Mouse (Mus musculus): ENCODE results near the gene Elobl. TPM values are rescaled to one million over a fixed set of nuclear protein-coding genes. Genes with fewer than 3 reads are reported as not detected.
A peak's percentile ranks its signal among the peaks of the same experiment; 100 is the strongest.
"Not testable (repeated sequence)": the region's sequence is repeated elsewhere in the genome, so short reads cannot be mapped to it uniquely, and the experiment has no call there.

Elobl gene
- total RNA-seq (2021), result not detected

- no peak for DNase-seq (ENCODE audit: extremely low spot score in 1 of 2, low spot score in 2 of 2)
- intact Hi-C loops (cut with DNase I), result no loop called here
Observed at GRCm38 (mm10) chr11:88966881-88967361, at the start of gene Elobl. TSS of gene Elobl (minus strand) at chr11:88966931.

DNA sequence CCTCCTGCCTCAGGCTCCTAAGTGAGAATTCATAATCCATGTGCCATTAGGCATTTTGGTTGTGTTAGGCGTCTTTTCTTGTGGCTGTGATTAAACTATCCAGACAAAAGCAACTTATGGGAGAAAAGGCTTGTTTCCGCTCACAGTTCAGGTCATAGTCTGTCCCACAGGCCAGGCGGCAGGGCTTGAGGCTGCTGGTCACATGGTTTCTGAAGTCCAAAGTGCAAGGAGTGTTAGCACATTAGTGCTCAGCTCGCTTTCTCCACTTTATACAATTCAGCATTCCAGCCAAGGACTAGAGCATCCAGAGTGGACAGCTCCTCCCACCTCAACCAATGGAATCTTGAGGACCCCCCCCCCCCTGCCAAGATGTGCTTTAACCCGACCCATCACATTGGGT, 45.5 kb upstream of the Elobl start:
- no peak for DNase-seq (ENCODE audit: extremely low spot score in 1 of 2, low spot score in 2 of 2)
- intact Hi-C loops (cut with DNase I), result no loop called here

GRCm38 (mm10) chr11:89009496-89009895, 42.8 kb upstream of the Elobl start:
- intact Hi-C loops (cut with DNase I), result no loop called here
- no peak for DNase-seq (ENCODE audit: extremely low spot score in 1 of 2, low spot score in 2 of 2)

- DNase-seq (ENCODE audit: extremely low spot score in 1 of 2, low spot score in 2 of 2), result no peak
- intact Hi-C loops (cut with DNase I), result no loop called here
Observed at GRCm38 (mm10) chr11:89009066-89009465, 42.3 kb upstream of the Elobl start.

GRCm38 (mm10) chr11:89007582-89007981, 40.9 kb upstream of the Elobl start:
- DNase-seq (ENCODE audit: extremely low spot score in 1 of 2, low spot score in 2 of 2), result no peak
- intact Hi-C loops (cut with DNase I), result no loop called here

DNA sequence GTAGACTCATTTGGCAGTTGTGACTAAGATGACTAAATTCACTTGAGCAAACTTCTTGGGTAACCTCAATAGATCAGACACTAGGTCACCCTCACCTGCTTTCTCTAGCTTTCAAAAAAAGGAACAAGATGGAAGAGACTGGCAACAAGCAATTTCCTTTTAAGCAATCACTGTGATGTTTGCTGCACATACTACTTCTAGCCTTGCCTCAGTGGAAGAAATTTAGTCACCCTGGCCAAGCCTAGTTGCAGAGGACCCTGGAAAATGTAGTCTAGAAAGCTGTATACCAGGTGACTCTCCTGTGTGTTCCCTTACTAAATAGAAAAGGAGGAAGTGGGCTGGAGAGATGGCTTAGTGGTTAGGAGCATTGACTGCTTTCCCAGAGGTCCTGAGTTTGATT, 39.7 kb upstream of the Elobl start:
- no peak for DNase-seq (ENCODE audit: extremely low spot score in 1 of 2, low spot score in 2 of 2)

DNA sequence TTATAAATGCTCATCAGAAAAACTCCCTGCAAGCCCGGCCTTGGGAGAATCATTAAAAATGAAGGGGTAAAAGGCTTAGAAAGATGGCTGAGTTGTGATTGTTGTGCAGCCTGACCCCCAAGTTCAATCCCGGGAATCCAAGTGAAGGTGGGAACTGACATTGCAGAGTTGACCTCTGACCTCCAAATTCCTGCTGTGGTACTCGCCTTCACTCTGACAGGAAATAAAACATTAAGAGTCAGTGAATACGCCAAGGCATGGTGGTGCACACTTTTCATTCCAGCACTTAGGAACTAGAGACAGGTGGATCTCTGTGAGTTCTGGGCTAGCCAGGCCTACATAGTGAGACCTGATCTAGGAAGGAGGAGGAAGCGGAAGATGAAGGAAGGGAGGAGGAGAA, 38.7 kb upstream of the Elobl start:
- intact Hi-C loops (cut with DNase I), result no loop called here
- no peak for DNase-seq (ENCODE audit: extremely low spot score in 1 of 2, low spot score in 2 of 2)

More for the DNA sequence above, 39.7 kb upstream of the Elobl start:
- intact Hi-C loops (cut with DNase I), result no loop called here

- intact Hi-C loops (cut with DNase I), result no loop called here
- no peak for DNase-seq (ENCODE audit: extremely low spot score in 1 of 2, low spot score in 2 of 2)
Observed at GRCm38 (mm10) chr11:89003726-89004125, 37.0 kb upstream of the Elobl start.

GRCm38 (mm10) chr11:89003078-89003477, 36.3 kb upstream of the Elobl start:
- intact Hi-C loops (cut with DNase I), result no loop called here
- DNase-seq (ENCODE audit: extremely low spot score in 1 of 2, low spot score in 2 of 2), result no peak

DNA sequence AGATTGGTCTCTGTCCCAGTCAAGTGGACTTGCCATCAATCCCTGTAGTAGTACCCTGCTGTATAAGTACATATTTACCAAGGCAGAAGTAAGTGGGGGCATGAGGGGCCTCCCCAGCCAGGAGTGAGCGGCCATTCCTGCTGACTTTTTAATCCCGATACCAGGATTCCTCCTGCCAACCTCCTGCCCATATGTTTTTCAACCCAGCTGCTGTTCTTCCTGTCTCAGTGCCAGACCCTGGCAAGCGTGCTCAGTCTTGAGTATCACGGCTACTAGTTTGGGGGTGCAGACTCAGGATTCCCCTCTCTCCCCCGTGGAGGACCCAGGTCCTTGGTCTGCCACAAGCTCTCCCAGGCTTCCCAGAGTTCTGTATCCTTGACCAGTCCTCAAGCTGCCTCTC, 35.9 kb upstream of the Elobl start:
- no peak for DNase-seq (ENCODE audit: extremely low spot score in 1 of 2, low spot score in 2 of 2)
- intact Hi-C loops (cut with DNase I), result no loop called here

DNA sequence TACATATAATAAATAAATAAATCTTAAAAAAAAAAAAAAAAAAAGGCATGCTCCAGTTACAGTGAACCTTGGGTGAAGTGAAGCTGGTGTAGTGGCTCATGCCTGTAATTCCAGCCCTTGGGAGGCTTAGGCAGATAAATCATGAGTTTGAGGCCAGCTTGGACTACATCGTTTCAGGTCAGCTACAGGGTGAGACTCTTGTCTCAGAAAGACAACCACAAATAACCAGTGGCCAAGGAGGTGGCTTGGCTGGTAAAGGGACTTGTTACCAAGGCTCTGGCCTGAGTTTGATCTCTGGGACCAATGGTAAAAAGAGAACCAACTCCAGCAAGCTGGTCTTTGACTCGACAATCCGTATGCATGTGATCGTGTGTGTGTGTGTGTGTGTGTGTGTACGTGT, 35.3 kb upstream of the Elobl start:
- intact Hi-C loops (cut with DNase I), result no loop called here
- no peak for DNase-seq (ENCODE audit: extremely low spot score in 1 of 2, low spot score in 2 of 2)

DNA sequence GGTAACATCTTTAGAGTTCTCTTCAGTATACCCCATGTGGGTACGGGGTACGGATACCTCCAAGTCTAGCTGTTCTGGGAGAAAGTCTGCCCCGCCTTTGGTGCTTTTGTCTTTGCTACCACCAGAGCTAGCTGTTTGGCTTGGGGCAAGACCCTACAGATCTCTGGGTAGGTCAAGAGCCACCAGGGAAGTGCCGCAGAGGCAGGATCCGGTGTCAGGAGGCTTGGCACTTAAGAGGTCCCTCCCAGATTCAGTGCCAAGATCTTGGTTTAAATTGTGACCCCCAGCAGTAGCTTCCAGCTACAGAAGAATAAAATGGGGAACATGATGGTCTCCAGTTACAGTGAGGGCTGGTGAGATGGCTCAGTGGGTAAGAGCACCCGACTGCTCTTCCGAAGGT, 34.8 kb upstream of the Elobl start:
- intact Hi-C loops (cut with DNase I), result no loop called here
- DNase-seq (ENCODE audit: extremely low spot score in 1 of 2, low spot score in 2 of 2), result no peak

DNA sequence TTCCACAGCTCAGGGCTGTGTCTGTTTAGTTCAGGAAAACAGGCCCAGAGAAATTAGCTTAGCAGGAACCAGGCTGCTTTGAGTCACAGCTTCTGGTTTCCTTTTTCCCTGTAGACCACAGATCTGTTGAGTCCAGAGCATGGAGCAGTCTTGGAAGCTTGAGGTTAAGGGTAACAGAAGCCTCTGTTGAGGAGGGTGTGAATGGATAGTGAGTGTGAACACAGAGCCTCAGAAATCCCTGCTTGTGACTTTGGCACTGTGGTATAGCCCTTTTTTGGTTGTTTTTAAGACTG, 33.7 kb upstream of the Elobl start:
- intact Hi-C loops (cut with DNase I), result no loop called here
- DNase-seq (ENCODE audit: extremely low spot score in 1 of 2, low spot score in 2 of 2), result no peak

- DNase-seq (ENCODE audit: extremely low spot score in 1 of 2, low spot score in 2 of 2), result no peak
- intact Hi-C loops (cut with DNase I), result no loop called here
Observed at GRCm38 (mm10) chr11:88999723-89000526, 33.2 kb upstream of the Elobl start.

- peak in 1 of 2 experiments; percentile 92 for DNase-seq (ENCODE audit: extremely low spot score in 1 of 2, low spot score in 2 of 2)
- intact Hi-C loops (cut with DNase I), result no loop called here
Observed at GRCm38 (mm10) chr11:88998974-88999722, 32.4 kb upstream of the Elobl start, which contains the start of gene Trim25. TSS of gene Trim25 (plus strand) at chr11:88999376.

- DNase-seq (ENCODE audit: extremely low spot score in 1 of 2, low spot score in 2 of 2), result no peak
- intact Hi-C loops (cut with DNase I), result no loop called here
Observed at GRCm38 (mm10) chr11:88998406-88998805, 31.7 kb upstream of the Elobl start.

DNA sequence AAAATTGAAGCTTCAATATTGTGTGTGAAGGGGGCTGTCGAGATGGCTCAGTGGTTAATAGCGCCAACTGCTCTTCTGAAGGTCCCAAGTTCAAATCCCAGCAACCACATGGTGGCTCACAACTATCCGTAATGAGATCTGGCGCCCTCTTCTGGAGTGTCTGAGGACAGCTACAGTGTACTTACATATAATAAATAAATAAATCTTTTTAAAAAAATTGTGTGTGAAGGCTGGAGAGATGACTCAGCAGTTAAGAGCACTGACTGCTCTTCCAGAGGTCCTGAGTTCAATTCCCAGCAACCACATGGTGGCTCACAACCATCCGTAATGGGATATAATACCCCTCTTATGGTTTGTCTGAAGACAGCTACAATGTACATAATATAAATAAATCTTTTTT, 30.6 kb upstream of the Elobl start:
- intact Hi-C loops (cut with DNase I), result not testable (repeated sequence)

GRCm38 (mm10) chr11:88996427-88996826, 29.7 kb upstream of the Elobl start:
- peak in 1 of 2 experiments; percentile 69 for DNase-seq (ENCODE audit: extremely low spot score in 1 of 2, low spot score in 2 of 2)

More for the DNA sequence above, 30.6 kb upstream of the Elobl start:
- DNase-seq (ENCODE audit: extremely low spot score in 1 of 2, low spot score in 2 of 2), result not testable (repeated sequence)

GRCm38 (mm10) chr11:88995616-88996015, 28.9 kb upstream of the Elobl start:
- intact Hi-C loops (cut with DNase I), result no loop called here
- no peak for DNase-seq (ENCODE audit: extremely low spot score in 1 of 2, low spot score in 2 of 2)

More at GRCm38 (mm10) chr11:88996427-88996826, 29.7 kb upstream of the Elobl start:
- intact Hi-C loops (cut with DNase I), result no loop called here

DNA sequence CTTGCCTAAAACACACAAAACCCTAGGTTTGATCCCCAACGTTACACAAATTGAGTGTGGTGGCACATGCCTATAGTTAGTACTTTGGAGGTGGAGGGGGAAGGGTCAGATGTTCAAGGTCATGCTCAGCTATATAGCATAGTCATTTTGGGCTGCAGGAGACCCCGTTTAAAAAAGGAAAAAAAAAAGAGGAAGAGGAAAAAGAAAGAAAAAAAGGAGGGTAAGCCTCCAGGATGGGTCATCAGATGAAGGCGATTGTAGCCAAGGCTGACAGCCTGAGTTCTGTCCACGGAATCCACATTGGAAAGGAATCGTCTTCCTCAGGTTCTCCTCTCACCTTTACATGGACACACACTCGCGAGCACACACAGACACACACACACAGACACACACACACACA, 27.8 kb upstream of the Elobl start:
- intact Hi-C loops (cut with DNase I), result no loop called here
- DNase-seq (ENCODE audit: extremely low spot score in 1 of 2, low spot score in 2 of 2), result no peak
